Mouse (Mus musculus) spleen, adult 2 months (tissue): ENCODE data around the gene Sh3tc1. TPM values are rescaled to one million over a fixed set of nuclear protein-coding genes. Genes with fewer than 3 reads are reported as not detected.

Experiments used
- DNase-seq, 2 experiments: peaks; one replicate each; pipeline versions ENCODE4 v3.0.0 to v3.0.0-alpha.2; 2012 to 2021; ENCODE audit warnings: low spot score in 2 of 2, low read depth in 1 of 2
- H3K27ac ChIP-seq: fragments of 200-500 bp; 2 replicates; pipeline ENCODE4 v1.5.1; 2012; ENCODE audit warnings: low read length, inconsistent platforms; ENCODE audit not compliant: insufficient read depth
- H3K27me3 ChIP-seq: fragments of 200-500 bp; 2 replicates; pipeline ENCODE4 v1.6.1; 2012; ENCODE audit warnings: mild to moderate bottlenecking, moderate library complexity, low read length, inconsistent platforms; ENCODE audit not compliant: control insufficient read depth, insufficient read depth
- H3K36me3 ChIP-seq: fragments of 200-500 bp; 2 replicates; pipeline ENCODE4 v1.6.1; 2012; ENCODE audit warnings: mild to moderate bottlenecking, low read length, inconsistent platforms; ENCODE audit not compliant: control insufficient read depth, insufficient read depth
- H3K4me1 ChIP-seq: fragments of 200-500 bp; 2 replicates; pipeline ENCODE4 v1.6.1; 2011; ENCODE audit warnings: inconsistent platforms; ENCODE audit not compliant: control insufficient read depth, insufficient read depth, insufficient read length
- H3K4me3 ChIP-seq: fragments of 200-500 bp; 2 replicates; pipeline ENCODE4 v1.5.1; 2011; ENCODE audit warnings: mild to moderate bottlenecking, inconsistent platforms; ENCODE audit not compliant: insufficient read depth, insufficient read length; ENCODE audit errors: extremely low read depth
- CTCF ChIP-seq: fragments of 200-500 bp; IDR thresholded peaks from 2 replicates; pipeline ENCODE4 v1.5.1; 2011; ENCODE audit warnings: mild to moderate bottlenecking, inconsistent platforms; ENCODE audit not compliant: insufficient read depth, insufficient read length, insufficient replicate concordance; ENCODE audit errors: extremely low read depth
- POLR2A ChIP-seq: fragments of 200-500 bp; IDR thresholded peaks from 2 replicates; pipeline ENCODE4 v1.6.1; 2011; ENCODE audit warnings: low read depth, low read length, inconsistent platforms
- WGBS: fragments of 180-500 bp; shearing (Covaris S2); methylation state at CpG from one replicate; pipeline ENCODE4 v1.1.7; 2018; 5-methylcytosine and 5-hydroxymethylcytosine counted together
- polyA plus RNA-seq: library from polyadenylated mRNA; depleted of rRNA; stranded (reverse); fragments of >200 nt; gene quantifications from 2 replicates; pipeline ENCODE4 v1.2.3, GENCODE M21; 2012

Gene Sh3tc1
- polyA plus RNA-seq, 1 experiment = 10.7 TPM

- no peak for DNase-seq
- Histone ChIP-seq H3K4me1 (peaks cover 10% of the 10 kb centered on the region; the same call in 1 of the 2 replicates), H3K36me3 (no peaks in the 10 kb centered on the region), H3K27me3 (no peaks in the 10 kb centered on the region), H3K27ac (no peak overlapping the region), H3K4me3 (no peak overlapping the region)
- TF ChIP-seq POLR2A (no peak), CTCF (no peak)
- 95% methylated on average over 2 of the region's 2 CpGs for WGBS
These were observed 6.3 kb downstream of the Sh3tc1 start for GRCm38 (mm10) chr5:35733523-35733922.

- DNase-seq = no peak
- no peak overlapping the region for H3K27ac ChIP-seq
- H3K4me3 ChIP-seq = no peak overlapping the region
- no peak for TF ChIP-seq POLR2A
- TF ChIP-seq CTCF = no peak
- no peaks in the 10 kb centered on the region for H3K27me3 ChIP-seq
- peaks cover 21% of the 10 kb centered on the region; the same call in 1 of the 2 replicates for H3K4me1 ChIP-seq
- H3K36me3 ChIP-seq = no peaks in the 10 kb centered on the region
- 92% methylated on average over 4 of the region's 4 CpGs for WGBS
These were observed 8.8 kb downstream of the Sh3tc1 start for GRCm38 (mm10) chr5:35731006-35731405.

- no peak for TF ChIP-seq POLR2A
- Histone ChIP-seq H3K27ac (no peak overlapping the region), H3K36me3 (no peaks in the 10 kb centered on the region), H3K4me3 (no peak overlapping the region), H3K27me3 (no peaks in the 10 kb centered on the region), H3K4me1 (peaks cover 21% of the 10 kb centered on the region; the same call in 1 of the 2 replicates)
- WGBS = 59% methylated on average over 1 of the region's 1 CpGs
- no peak for DNase-seq
These were observed 9.2 kb downstream of the Sh3tc1 start for GRCm38 (mm10) chr5:35730552-35730951.

GRCm38 (mm10) chr5:35729844-35730243 is 9.9 kb downstream of the Sh3tc1 start:
- peak overlapping the region; percentile 95 for H3K27ac ChIP-seq
- no peaks in the 10 kb centered on the region for H3K36me3 ChIP-seq
- no peak for TF ChIP-seq POLR2A
- TF ChIP-seq CTCF = no peak
- 57% methylated on average over 3 of the region's 3 CpGs for WGBS
- no peak overlapping the region for H3K4me3 ChIP-seq
- H3K27me3 ChIP-seq = no peaks in the 10 kb centered on the region
- H3K4me1 ChIP-seq = peaks cover 21% of the 10 kb centered on the region; the same call in 1 of the 2 replicates
- DNase-seq = peak in 1 of 2 experiments; percentile 47

GRCm38 (mm10) chr5:35728957-35729460 is 10.8 kb downstream of the Sh3tc1 start:
- Histone ChIP-seq H3K27ac (peak overlapping the region; percentile 95), H3K4me3 (peak overlapping the region; percentile 71), H3K4me1 (peaks cover 21% of the 10 kb centered on the region; the same call in 1 of the 2 replicates), H3K36me3 (no peaks in the 10 kb centered on the region), H3K27me3 (no peaks in the 10 kb centered on the region)
- TF ChIP-seq POLR2A (peak; percentile 31; the same call in 1 of the 2 replicates), CTCF (no peak)
- DNase-seq = peak; percentile 54 to 73
- 3% methylated on average over 11 of the region's 11 CpGs for WGBS

- no peak for DNase-seq
- H3K4me3 ChIP-seq = peak overlapping the region; percentile 71
- H3K4me1 ChIP-seq = peaks cover 21% of the 10 kb centered on the region; the same call in 1 of the 2 replicates
- no peaks in the 10 kb centered on the region for H3K27me3 ChIP-seq
- H3K36me3 ChIP-seq = 0 out of 2 replicates have a peak, but pooled peaks cover 3% of the 10 kb centered on the region
- 32% methylated on average over 12 of the region's 12 CpGs for WGBS
- peak overlapping the region; percentile 95 for H3K27ac ChIP-seq
- no peak for TF ChIP-seq POLR2A
- no peak for TF ChIP-seq CTCF
These were observed 11.3 kb downstream of the Sh3tc1 start for GRCm38 (mm10) chr5:35728344-35728956.

GRCm38 (mm10) chr5:35727447-35727846 is 12.3 kb downstream of the Sh3tc1 start:
- peaks cover 4% of the 10 kb centered on the region; the same call in 1 of the 2 replicates for H3K36me3 ChIP-seq
- H3K4me1 ChIP-seq = peaks cover 21% of the 10 kb centered on the region; the same call in 1 of the 2 replicates
- H3K27me3 ChIP-seq = no peaks in the 10 kb centered on the region
- no peak for DNase-seq
- no peak overlapping the region for H3K4me3 ChIP-seq
- no peak for TF ChIP-seq POLR2A
- TF ChIP-seq CTCF = no peak
- 80% methylated on average over 5 of the region's 5 CpGs for WGBS
- H3K27ac ChIP-seq = no peak overlapping the region
